Mouse (Mus musculus) ES-E14 (cell line): ENCODE measurements around the gene Slc17a7. TPM values are rescaled to one million over a fixed set of nuclear protein-coding genes. Genes with fewer than 3 reads are reported as not detected.

ENCODE experiments used
- DNase-seq: peaks from one replicate; pipeline ENCODE4 v3.0.0-alpha.2; 2013; ENCODE audit warnings: low read depth, low spot score
- H3K27ac ChIP-seq: 2 replicates; pipeline ENCODE4 v1.5.1; 2012; ENCODE audit warnings: low read depth, mild to moderate bottlenecking, low read length, moderate library complexity, mixed read lengths; ENCODE audit not compliant: poor library complexity, insufficient read depth, severe bottlenecking
- H3K36me3 ChIP-seq: 2 replicates; pipeline ENCODE4 v1.6.1; 2012; ENCODE audit warnings: mild to moderate bottlenecking, low read length, moderate library complexity, mixed read lengths; ENCODE audit not compliant: control insufficient read depth, poor library complexity, insufficient read depth, severe bottlenecking
- H3K4me1 ChIP-seq, 2 experiments: fragments of 150-350 bp in 1 of 2; sonication (generic) in 1 of 2; 2 replicates each; pipeline ENCODE4 v1.6.1; 2012; ENCODE audit warnings: low read length in 2 of 2, mild to moderate bottlenecking in 1 of 2, mixed read lengths in 1 of 2; ENCODE audit not compliant: control insufficient read depth in 2 of 2, insufficient read depth in 2 of 2, poor library complexity in 1 of 2
- H3K4me3 ChIP-seq, 2 experiments: fragments of 150-350 bp in 1 of 2; sonication (generic) in 1 of 2; 2 replicates each; pipeline ENCODE4 v1.5.1; 2012; ENCODE audit warnings: low read length in 2 of 2, low read depth in 1 of 2, mild to moderate bottlenecking in 1 of 2, mixed read lengths in 1 of 2; ENCODE audit not compliant: insufficient read depth in 1 of 2, poor library complexity in 1 of 2, severe bottlenecking in 1 of 2
- H3K9ac ChIP-seq: 2 replicates; pipeline ENCODE4 v1.6.1; 2012; ENCODE audit warnings: low read depth, mild to moderate bottlenecking, low read length, mixed read lengths; ENCODE audit not compliant: poor library complexity, insufficient read depth, severe bottlenecking
- H3K9me3 ChIP-seq: fragments of 150-350 bp; sonication (generic); 2 replicates; pipeline ENCODE4 v1.6.1; 2012; ENCODE audit warnings: low read depth, mild to moderate bottlenecking, low read length; ENCODE audit not compliant: control insufficient read depth, insufficient read depth
- CHD2 ChIP-seq: IDR thresholded peaks from 2 replicates; pipeline ENCODE4 v1.6.1; 2014; ENCODE audit warnings: mild to moderate bottlenecking, low read depth, low read length, inconsistent platforms
- HCFC1 ChIP-seq: IDR thresholded peaks from 2 replicates; pipeline ENCODE4 v1.6.1; 2012; ENCODE audit warnings: low read length, inconsistent platforms, borderline replicate concordance; ENCODE audit not compliant: insufficient read depth
- MAFK ChIP-seq: IDR thresholded peaks from 2 replicates; pipeline ENCODE4 v1.6.1; 2014; ENCODE audit warnings: mild to moderate bottlenecking, low read depth, low read length, inconsistent platforms; ENCODE audit not compliant: insufficient read depth
- ZC3H11A ChIP-seq: IDR thresholded peaks from 2 replicates; pipeline ENCODE4 v1.6.1; 2012; ENCODE audit warnings: low read depth, mild to moderate bottlenecking, inconsistent platforms, low read length, borderline replicate concordance
- ZNF384 ChIP-seq: IDR thresholded peaks from 2 replicates; pipeline ENCODE4 v1.6.1; 2012; ENCODE audit warnings: low read depth, low read length, inconsistent platforms
- in situ Hi-C, 2 experiments: fragments of 600-800 bp; cut with MboI; formaldehyde crosslinking; loops; one replicate each; pipeline ENCODE4 v1.15.1; 2025; ENCODE audit warnings: low sequenced_read_pairs in 2 of 2, inconsistent platforms in 1 of 2; ENCODE audit not compliant: unreplicated experiment in 2 of 2
- total RNA-seq: library from RNA; depleted of rRNA; stranded (reverse); fragments of 300-350 nt; gene quantifications from 2 replicates; pipeline ENCODE4 v1.2.3, GENCODE M21; 2012

Slc17a7 gene
- total RNA-seq, 1 experiment = 3.4 TPM

GRCm38 (mm10) chr7:45154096-45154992, 9.4 kb upstream of the Slc17a7 start, which contains the start of the genes Pih1d1 and Aldh16a1:
TSS of gene Pih1d1 (plus strand) at chr7:45154303.
TSS of gene Aldh16a1 (minus strand) at chr7:45154584.
- Histone ChIP-seq H3K9me3 (no peaks in the 10 kb centered on the region), H3K36me3 (peaks cover 6% of the 10 kb centered on the region), H3K4me3 (peak within 1 kb of the TSS; percentile 84 to 88), H3K4me1 (peaks cover 3 to 7% of the 10 kb centered on the region in 2 experiments; a peak in 3 of 4 replicates), H3K27ac (peak within 1 kb of the TSS; percentile 98), H3K9ac (peak within 1 kb of the TSS; percentile 97)
- TF ChIP-seq CHD2 (no peak), HCFC1 (peak; percentile 93), MAFK (no peak)
- peak; percentile 92 for DNase-seq
- in situ Hi-C loops = no loop called here

GRCm38 (mm10) chr7:45154993-45155514, 8.7 kb upstream of the Slc17a7 start:
- TF ChIP-seq CHD2 = no peak
- no peak for TF ChIP-seq ZC3H11A
- no peak for TF ChIP-seq MAFK
- no peak for TF ChIP-seq ZNF384
- no peak for TF ChIP-seq HCFC1
- peak overlapping the region; percentile 36; the same call in 1 of the 2 replicates for H3K9ac ChIP-seq
- in situ Hi-C loops = no loop called here
- no peak overlapping the region for H3K27ac ChIP-seq
- peak overlapping the region; percentile 84 to 88; a peak in 3 of 4 replicates for H3K4me3 ChIP-seq
- peaks cover 6% of the 10 kb centered on the region for H3K36me3 ChIP-seq
- peaks cover 3 to 7% of the 10 kb centered on the region in 2 experiments; a peak in 3 of 4 replicates for H3K4me1 ChIP-seq
- DNase-seq = peak; percentile 73
- no peaks in the 10 kb centered on the region for H3K9me3 ChIP-seq

GRCm38 (mm10) chr7:45155590-45155989, 8.2 kb upstream of the Slc17a7 start:
- H3K4me3 ChIP-seq = peak overlapping the region in 1 of 2 experiments; percentile 37; a peak in 2 of 4 replicates

GRCm38 (mm10) chr7:45156206-45156605, 7.5 kb upstream of the Slc17a7 start:
- no peaks in the 10 kb centered on the region for H3K9me3 ChIP-seq
- no peak for DNase-seq
- no peak overlapping the region for H3K9ac ChIP-seq
- peaks cover 11% of the 10 kb centered on the region for H3K36me3 ChIP-seq
- no peak for TF ChIP-seq HCFC1
- TF ChIP-seq CHD2 = no peak
- no peak for TF ChIP-seq MAFK
- no peak for TF ChIP-seq ZNF384
- TF ChIP-seq ZC3H11A = no peak
- H3K27ac ChIP-seq = no peak overlapping the region
- no peak overlapping the region for H3K4me3 ChIP-seq
- in situ Hi-C loops = no loop called here
- H3K4me1 ChIP-seq = peaks cover 0 to 6% of the 10 kb centered on the region in 2 experiments; a peak in 2 of 4 replicates

More at GRCm38 (mm10) chr7:45155590-45155989, 8.2 kb upstream of the Slc17a7 start:
- no peaks in the 10 kb centered on the region for H3K9me3 ChIP-seq
- DNase-seq = peak; percentile 72
- H3K9ac ChIP-seq = peak overlapping the region; percentile 44; the same call in 1 of the 2 replicates
- no peak for TF ChIP-seq ZC3H11A
- no peak for TF ChIP-seq HCFC1
- H3K36me3 ChIP-seq = peaks cover 11% of the 10 kb centered on the region
- H3K4me1 ChIP-seq = peaks cover 1 to 7% of the 10 kb centered on the region in 2 experiments; a peak in 3 of 4 replicates
- H3K27ac ChIP-seq = no peak overlapping the region
- in situ Hi-C loops = no loop called here
